Mouse (Mus musculus) midbrain, embryonic 10.5 days (tissue): Measurements from ENCODE around the gene Nbas. TPM values are rescaled to one million over a fixed set of nuclear protein-coding genes. Genes with fewer than 3 reads are reported as not detected.
A peak's percentile ranks its signal among the peaks of the same experiment; 100 is the strongest.

Experiments
- DNase-seq: peaks from one replicate; pipeline ENCODE4 v3.0.0-alpha.2; 2017; ENCODE audit warnings: low spot score
- H3K27ac ChIP-seq: fragments of 300-500 bp; sonication (generic); replicated peaks from 2 replicates; pipeline ENCODE4 v1.5.1; 2016; ENCODE audit warnings: mild to moderate bottlenecking
- H3K27me3 ChIP-seq: fragments of 300-500 bp; sonication (generic); 2 replicates; pipeline ENCODE4 v1.6.1; 2016; ENCODE audit warnings: low read depth, mild to moderate bottlenecking; ENCODE audit not compliant: poor library complexity, severe bottlenecking
- H3K36me3 ChIP-seq: fragments of 300-500 bp; sonication (generic); 2 replicates; pipeline ENCODE4 v1.6.1; 2016; ENCODE audit warnings: mild to moderate bottlenecking, moderate library complexity
- H3K4me1 ChIP-seq: fragments of 300-500 bp; sonication (generic); 2 replicates; pipeline ENCODE4 v1.6.1; 2016
- H3K4me3 ChIP-seq: fragments of 300-500 bp; sonication (generic); 2 replicates; pipeline ENCODE4 v1.5.1; 2016; ENCODE audit warnings: mild to moderate bottlenecking, moderate library complexity
- H3K9me3 ChIP-seq: fragments of 300-500 bp; sonication (generic); replicated peaks from 2 replicates; pipeline ENCODE4 v1.6.1; 2016; ENCODE audit warnings: mild to moderate bottlenecking
- WGBS: fragments of 180-500 bp; shearing (Covaris S2); methylation state at CpG from one replicate; pipeline ENCODE4 v1.1.7; 2016; 5-methylcytosine and 5-hydroxymethylcytosine counted together
- polyA plus RNA-seq: library from polyadenylated mRNA; unstranded; fragments of >200 nt; fragmentation: Nextera tagmentation; extraction: Ambion mirVana; gene quantifications from 2 replicates; pipeline ENCODE4 v1.2.1, GENCODE M21; 2016

Gene Nbas
- polyA plus RNA-seq: 13.3 and 14.9 TPM in 2 replicates

- H3K27ac ChIP-seq: peak within 1 kb of the TSS; percentile 92
- peaks cover 19% of the 10 kb centered on the region for H3K4me1 ChIP-seq
- H3K36me3 ChIP-seq: peaks cover 4% of the 10 kb centered on the region; the same call in 1 of the 2 replicates
- DNase-seq: peak; percentile 89
- WGBS: 4% methylated on average over 38 of the region's 38 CpGs
- no peaks in the 10 kb centered on the region for H3K27me3 ChIP-seq
- H3K9me3 ChIP-seq: no peaks in the 10 kb centered on the region
- peak within 1 kb of the TSS; percentile 94 for H3K4me3 ChIP-seq
These were observed at the start of gene Nbas for GRCm38 (mm10) chr12:13268826-13269449. Gene Nbas, plus strand, starts transcription at chr12:13269133.

DNA sequence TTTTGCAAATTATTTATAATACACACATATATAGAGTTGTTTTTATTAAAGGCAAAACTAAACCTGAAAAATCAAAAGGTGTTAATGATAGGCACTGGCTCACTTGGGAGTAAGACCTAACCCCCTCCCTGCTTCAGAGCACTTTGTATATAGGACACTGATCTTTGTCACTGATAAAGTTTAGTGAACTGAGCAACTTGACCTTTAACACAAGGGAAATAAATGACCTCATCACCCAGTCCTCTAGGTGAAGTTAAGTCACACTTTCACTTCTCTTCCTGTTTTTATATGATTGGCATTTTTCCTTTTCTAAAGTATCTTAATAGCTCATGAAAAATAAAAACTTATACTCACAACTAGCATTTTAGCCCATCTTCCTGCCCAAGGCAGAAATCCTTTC, 26.5 kb upstream of the Nbas start:
- DNase-seq: no peak
- H3K4me3 ChIP-seq: no peak overlapping the region
- peaks cover 85% of the 10 kb centered on the region for H3K36me3 ChIP-seq
- H3K4me1 ChIP-seq: peaks cover 4% of the 10 kb centered on the region
- H3K9me3 ChIP-seq: no peaks in the 10 kb centered on the region
- no peak overlapping the region for H3K27ac ChIP-seq
- no peaks in the 10 kb centered on the region for H3K27me3 ChIP-seq

DNA sequence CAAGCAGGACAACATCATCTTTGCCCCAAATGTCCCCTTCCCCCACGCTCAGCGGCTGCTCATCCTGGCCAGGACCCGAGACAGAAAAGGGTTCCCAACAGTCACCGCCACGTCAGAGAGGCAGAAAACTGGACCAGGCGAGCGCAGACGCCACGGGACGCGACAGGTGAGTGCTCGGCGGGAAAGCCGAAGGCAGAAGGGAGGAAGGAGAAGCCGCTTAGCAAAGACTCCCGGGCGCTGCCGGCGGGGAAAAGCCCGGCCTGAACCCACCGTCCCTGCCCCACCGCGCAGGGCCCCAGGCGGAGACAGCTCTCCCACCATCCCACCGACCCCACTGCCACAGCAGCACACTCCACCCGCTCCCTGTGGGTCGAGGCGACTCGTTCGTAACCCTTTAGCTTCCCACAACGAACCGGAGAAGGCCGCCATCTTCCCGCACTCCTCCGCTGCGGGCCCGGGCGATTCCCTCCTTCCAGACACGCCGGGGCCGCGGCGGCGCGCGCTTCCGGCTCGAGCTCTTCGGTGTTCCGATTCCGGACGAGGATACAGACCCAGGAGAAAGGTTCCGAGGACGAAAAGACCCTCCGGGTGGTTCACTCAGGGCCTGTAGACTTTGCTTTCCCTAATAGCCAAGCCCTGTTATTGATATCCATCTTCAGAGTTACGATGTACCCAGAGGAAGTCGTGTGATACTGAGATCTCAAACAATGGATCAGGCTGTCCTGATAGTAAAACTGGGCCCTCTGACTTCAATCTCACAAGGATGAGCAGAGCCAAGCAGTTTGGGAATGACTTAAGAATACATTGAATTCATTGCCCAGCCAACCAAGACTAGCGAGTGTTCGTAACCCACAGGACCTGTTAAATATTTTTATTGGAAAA, 20.0 kb upstream of the Nbas start, which contains the start of gene Ddx1:
Gene Ddx1, minus strand, starts transcription at position 523 of the 882 bp plus-strand sequence.
- Histone ChIP-seq H3K4me1 (peaks cover 19% of the 10 kb centered on the region), H3K36me3 (peaks cover 20% of the 10 kb centered on the region), H3K27me3 (no peaks in the 10 kb centered on the region), H3K4me3 (peak within 1 kb of the TSS; percentile 93), H3K27ac (peak within 1 kb of the TSS; percentile 97), H3K9me3 (no peaks in the 10 kb centered on the region)
- peak; percentile 85 for DNase-seq
- 3% methylated on average over 59 of the region's 59 CpGs for WGBS

GRCm38 (mm10) chr12:13249573-13249919, 19.4 kb upstream of the Nbas start:
- no peak for DNase-seq
- H3K27ac ChIP-seq: peak overlapping the region; percentile 97
- no peaks in the 10 kb centered on the region for H3K9me3 ChIP-seq
- H3K27me3 ChIP-seq: no peaks in the 10 kb centered on the region
- H3K4me1 ChIP-seq: peaks cover 19% of the 10 kb centered on the region
- peak overlapping the region; percentile 93 for H3K4me3 ChIP-seq
- WGBS: 84% methylated on average over 3 of the region's 3 CpGs
- peaks cover 14% of the 10 kb centered on the region for H3K36me3 ChIP-seq

GRCm38 (mm10) chr12:13255068-13255467, 13.9 kb upstream of the Nbas start:
- H3K9me3 ChIP-seq: no peaks in the 10 kb centered on the region
- H3K4me1 ChIP-seq: no peaks in the 10 kb centered on the region
- DNase-seq: no peak
- H3K27ac ChIP-seq: no peak overlapping the region
- H3K27me3 ChIP-seq: no peaks in the 10 kb centered on the region
- 58% methylated on average over 3 of the region's 3 CpGs for WGBS
- no peak overlapping the region for H3K4me3 ChIP-seq
- H3K36me3 ChIP-seq: no peaks in the 10 kb centered on the region

DNA sequence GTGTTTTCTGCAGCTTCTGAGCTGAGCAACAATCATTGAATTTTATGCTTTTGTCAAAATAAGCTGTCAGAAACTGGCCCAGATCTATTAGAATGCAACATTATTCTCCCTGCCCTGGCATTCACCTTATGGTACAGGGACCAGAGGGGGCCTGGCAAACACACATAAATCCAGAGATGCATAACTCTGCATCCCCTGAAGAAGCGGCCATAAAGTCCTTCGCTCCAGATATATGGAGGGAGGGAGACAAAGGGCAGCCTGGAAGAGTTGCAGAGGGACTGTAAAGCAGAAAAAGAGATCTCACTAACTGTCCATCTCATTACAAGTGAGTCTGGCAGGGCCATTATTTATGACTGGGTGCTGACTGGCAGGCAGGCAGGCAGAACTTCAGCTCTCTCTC, 13.2 kb upstream of the Nbas start:
- Histone ChIP-seq H3K36me3 (no peaks in the 10 kb centered on the region), H3K4me1 (no peaks in the 10 kb centered on the region), H3K4me3 (no peak overlapping the region), H3K27me3 (no peaks in the 10 kb centered on the region), H3K27ac (no peak overlapping the region), H3K9me3 (no peaks in the 10 kb centered on the region)
- DNase-seq: no peak
- WGBS: 84% methylated on average over 2 of the region's 2 CpGs

- Histone ChIP-seq H3K36me3 (no peaks in the 10 kb centered on the region), H3K4me3 (peak overlapping the region; percentile 94), H3K27ac (peak overlapping the region; percentile 92), H3K4me1 (peaks cover 19% of the 10 kb centered on the region), H3K27me3 (no peaks in the 10 kb centered on the region), H3K9me3 (no peaks in the 10 kb centered on the region)
- DNase-seq: peak; percentile 17
- WGBS: 61% methylated on average over 3 of the region's 3 CpGs
These were observed 521 bp upstream of the Nbas start for GRCm38 (mm10) chr12:13268412-13268811.

DNA sequence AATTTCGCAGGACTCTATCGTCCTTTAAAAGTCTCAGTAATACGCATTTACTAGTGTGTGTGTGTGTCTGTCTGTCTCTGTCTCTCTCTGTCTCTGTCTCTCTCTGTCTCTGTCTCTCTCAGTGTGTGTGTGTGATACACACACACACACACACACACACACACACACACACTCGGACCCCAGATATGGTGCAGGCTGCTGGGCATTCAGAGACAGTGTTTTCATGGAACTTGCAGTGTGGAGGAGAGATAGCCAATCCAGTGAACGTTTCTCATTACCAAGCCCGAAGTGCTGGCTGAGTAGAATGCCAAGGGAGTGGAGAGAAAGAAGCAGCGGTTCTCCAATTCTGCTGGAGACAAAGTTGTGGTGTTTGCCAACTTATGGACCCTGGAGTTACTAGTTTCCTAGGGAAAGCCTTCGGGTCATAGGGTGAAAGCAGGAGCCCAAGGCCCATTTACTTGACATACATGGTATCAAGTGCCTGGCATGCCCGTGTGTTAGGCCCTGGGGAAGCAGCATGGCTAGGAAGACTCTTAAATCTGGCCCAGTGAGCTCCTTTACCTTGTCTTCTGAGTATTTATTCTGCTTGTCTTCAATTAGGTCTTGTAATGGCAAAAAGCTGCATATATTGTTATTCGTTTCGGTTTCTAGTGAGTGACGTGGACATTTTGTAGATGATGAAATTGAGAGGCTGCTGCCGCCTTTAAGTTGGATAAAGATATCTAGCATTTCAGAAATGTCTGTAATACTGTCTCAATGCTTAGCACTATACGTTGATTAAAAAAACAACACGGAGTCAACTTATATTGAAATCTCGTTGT, 847 bp downstream of the Nbas start:
- H3K4me3 ChIP-seq: peak overlapping the region; percentile 94
- 51% methylated on average over 16 of the region's 16 CpGs for WGBS
- DNase-seq: no peak
- H3K27me3 ChIP-seq: no peaks in the 10 kb centered on the region
- peaks cover 10% of the 10 kb centered on the region for H3K36me3 ChIP-seq
- H3K4me1 ChIP-seq: peaks cover 19% of the 10 kb centered on the region
- no peaks in the 10 kb centered on the region for H3K9me3 ChIP-seq
- H3K27ac ChIP-seq: peak overlapping the region; percentile 92

DNA sequence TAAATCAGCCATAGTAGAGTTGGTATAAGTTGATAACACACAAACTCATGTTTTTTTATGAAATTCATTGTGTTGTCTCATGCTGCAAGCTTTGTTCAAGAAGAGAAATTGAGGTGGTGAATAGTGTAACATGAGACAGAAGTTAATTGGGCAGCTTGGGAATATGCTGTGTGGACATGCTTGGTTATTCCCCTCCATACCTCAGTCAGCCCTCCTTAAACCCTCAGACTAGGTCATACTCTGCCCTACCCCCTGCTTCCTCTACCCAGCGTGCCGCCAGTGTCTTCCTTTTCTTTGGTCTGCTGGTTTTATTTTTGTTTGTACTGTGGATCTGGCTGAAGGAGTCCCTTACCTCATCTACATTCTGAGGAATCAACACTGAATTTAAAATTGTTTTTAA, 22.5 kb downstream of the Nbas start:
- no peak overlapping the region for H3K4me3 ChIP-seq

DNA sequence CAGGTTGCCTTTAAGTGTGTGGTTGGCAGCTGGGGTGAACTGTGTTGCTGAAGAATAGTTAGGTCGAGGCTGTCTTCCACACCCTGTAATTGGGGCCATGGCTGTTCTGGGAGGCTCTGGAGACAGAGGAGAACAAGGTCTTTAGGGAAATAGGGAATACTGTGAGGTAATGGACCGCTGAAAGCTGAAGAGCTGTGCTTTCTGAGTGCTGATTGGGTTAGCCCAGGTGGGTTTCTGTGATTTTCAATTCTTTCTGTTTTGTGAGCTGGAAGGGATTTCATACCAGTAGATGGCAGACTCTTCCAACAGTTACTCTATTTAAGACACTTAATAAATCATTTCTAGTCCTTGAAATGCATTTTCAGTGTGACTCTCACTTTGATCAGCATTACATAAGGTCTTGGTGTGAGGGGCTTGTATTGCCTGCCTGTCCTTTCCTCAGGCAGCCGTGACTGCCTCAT, 24.5 kb downstream of the Nbas start:
- Histone ChIP-seq H3K27ac (no peak overlapping the region), H3K4me1 (no peaks in the 10 kb centered on the region), H3K36me3 (peaks cover 23% of the 10 kb centered on the region), H3K27me3 (no peaks in the 10 kb centered on the region), H3K4me3 (no peak overlapping the region), H3K9me3 (no peaks in the 10 kb centered on the region)
- no peak for DNase-seq
- WGBS: 83% methylated on average over 3 of the region's 3 CpGs

More for the DNA sequence above, 22.5 kb downstream of the Nbas start:
- H3K27ac ChIP-seq: no peak overlapping the region
- peaks cover 24% of the 10 kb centered on the region for H3K36me3 ChIP-seq
- DNase-seq: no peak
- H3K4me1 ChIP-seq: no peaks in the 10 kb centered on the region
- H3K27me3 ChIP-seq: no peaks in the 10 kb centered on the region
- no peaks in the 10 kb centered on the region for H3K9me3 ChIP-seq
- 81% methylated on average over 2 of the region's 2 CpGs for WGBS

DNA sequence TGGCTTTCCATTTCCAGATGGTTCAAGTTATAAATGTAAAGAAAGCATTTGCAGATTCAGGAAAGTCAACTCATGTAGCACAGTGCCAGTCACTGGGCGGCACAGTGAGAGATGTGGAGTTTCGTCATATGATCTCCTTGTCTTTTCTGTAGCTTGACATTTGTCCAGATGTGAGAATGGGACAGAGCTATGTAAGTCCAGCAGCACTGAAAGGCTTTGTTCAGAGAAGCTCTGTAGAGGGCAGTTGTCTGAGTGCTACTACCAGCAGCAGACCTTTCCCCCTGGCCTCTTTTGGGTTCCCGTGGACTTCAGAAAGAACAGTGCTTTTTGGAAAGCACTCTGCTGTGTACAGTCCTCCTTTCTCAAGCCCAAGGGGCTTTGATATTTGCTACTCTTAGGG, 34.1 kb downstream of the Nbas start:
- no peak for DNase-seq
- WGBS: 79% methylated on average over 3 of the region's 3 CpGs
- Histone ChIP-seq H3K4me3 (no peak overlapping the region), H3K36me3 (peaks cover 19% of the 10 kb centered on the region), H3K27me3 (no peaks in the 10 kb centered on the region), H3K27ac (no peak overlapping the region), H3K4me1 (no peaks in the 10 kb centered on the region), H3K9me3 (no peaks in the 10 kb centered on the region)

DNA sequence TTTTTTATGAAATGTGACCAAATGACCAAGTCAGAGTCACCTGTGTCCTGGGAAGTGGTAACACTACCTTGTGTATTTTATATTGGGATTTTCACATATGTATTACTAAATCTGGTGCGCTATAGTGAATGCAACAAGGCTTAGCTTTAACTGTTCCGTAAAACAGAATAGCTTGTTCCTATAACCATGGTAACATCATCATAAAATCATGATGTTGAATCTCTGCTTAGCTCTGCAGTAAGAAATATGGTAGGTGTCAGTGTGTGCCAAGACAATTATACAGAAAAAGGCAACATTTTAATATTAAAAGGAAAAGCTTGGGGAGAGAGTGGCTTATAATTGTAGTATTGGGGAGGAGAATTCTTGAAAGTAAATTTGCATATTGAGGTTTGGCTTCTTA, 45.0 kb downstream of the Nbas start:
- Histone ChIP-seq H3K27me3 (no peaks in the 10 kb centered on the region), H3K27ac (no peak overlapping the region), H3K9me3 (no peaks in the 10 kb centered on the region), H3K4me1 (no peaks in the 10 kb centered on the region), H3K36me3 (peaks cover 19% of the 10 kb centered on the region), H3K4me3 (no peak overlapping the region)
- WGBS: 96% methylated on average over 2 of the region's 2 CpGs
- DNase-seq: no peak
